Mouse (Mus musculus) heart, embryonic 14.5 days (tissue): ENCODE measurements around the gene Rcbtb2. TPM values are rescaled to one million over a fixed set of nuclear protein-coding genes. Genes with fewer than 3 reads are reported as not detected.

Experiments
- ATAC-seq: fragments of 200-750 bp; cut with Nextera tagmentation; 2 replicates; pipeline ENCODE4 v1.8.0; 2017; ENCODE audit warnings: low read depth, moderate TSS enrichment; ENCODE audit not compliant: insufficient number of reproducible peaks, insufficient read depth, low FRiP score
- H3K27ac ChIP-seq, 2 experiments: fragments of 200-500 bp in 1 of 2; fragments of 300-500 bp in 1 of 2; sonication (generic) in 1 of 2; replicated peaks in 1 of 2; 2 replicates each; pipeline ENCODE4 v1.5.1; 2012 to 2014; ENCODE audit warnings: low read depth in 2 of 2, low read length in 2 of 2, control low read depth in 1 of 2, mild to moderate bottlenecking in 1 of 2, mixed read lengths in 1 of 2; ENCODE audit not compliant: control insufficient read depth in 1 of 2, insufficient read depth in 1 of 2
- H3K27me3 ChIP-seq: fragments of 300-500 bp; sonication (generic); 2 replicates; pipeline ENCODE4 v1.6.1; 2014; ENCODE audit warnings: mild to moderate bottlenecking, low read length, control low read depth; ENCODE audit not compliant: control insufficient read depth, insufficient read depth
- H3K36me3 ChIP-seq: fragments of 300-500 bp; sonication (generic); 2 replicates; pipeline ENCODE4 v1.6.1; 2014; ENCODE audit warnings: mild to moderate bottlenecking, control low read depth, low read length, mixed read lengths; ENCODE audit not compliant: control insufficient read depth, insufficient read depth
- H3K4me1 ChIP-seq, 2 experiments: fragments of 200-500 bp in 1 of 2; fragments of 300-500 bp in 1 of 2; sonication (generic) in 1 of 2; 2 replicates each; pipeline ENCODE4 v1.6.1; 2012 to 2014; ENCODE audit warnings: low read length in 2 of 2, control low read depth in 1 of 2, mixed read lengths in 1 of 2; ENCODE audit not compliant: control insufficient read depth in 2 of 2, insufficient read depth in 2 of 2
- H3K4me2 ChIP-seq: fragments of 300-500 bp; sonication (generic); 2 replicates; pipeline ENCODE4 v1.6.1; 2014; ENCODE audit warnings: mild to moderate bottlenecking, low read length
- H3K4me3 ChIP-seq, 2 experiments: fragments of 200-500 bp in 1 of 2; fragments of 300-500 bp in 1 of 2; sonication (generic) in 1 of 2; 2 replicates each; pipeline ENCODE4 v1.5.1; 2012 to 2014; ENCODE audit warnings: low read length in 2 of 2, mild to moderate bottlenecking in 2 of 2, control low read depth in 1 of 2, low read depth in 1 of 2, moderate library complexity in 1 of 2; ENCODE audit not compliant: control insufficient read depth in 1 of 2, insufficient read depth in 1 of 2
- H3K9ac ChIP-seq: fragments of 300-500 bp; sonication (generic); 2 replicates; pipeline ENCODE4 v1.6.1; 2014; ENCODE audit warnings: mild to moderate bottlenecking, low read length
- H3K9me3 ChIP-seq: fragments of 300-500 bp; sonication (generic); 2 replicates; pipeline ENCODE4 v1.6.1; 2016; ENCODE audit warnings: low read length, control low read depth; ENCODE audit not compliant: control insufficient read depth
- WGBS: fragments of 180-500 bp; shearing (Covaris S2); extraction: QIAGEN DNeasy Blood & Tissue Kit; methylation state at CpG from one replicate; pipeline ENCODE4 v1.1.7; 2014; 5-methylcytosine and 5-hydroxymethylcytosine counted together
- polyA plus RNA-seq: library from polyadenylated mRNA; unstranded; fragments of >200 nt; fragmentation: Nextera tagmentation; extraction: Ambion mirVana; gene quantifications from 2 replicates; pipeline ENCODE4 v1.2.1, GENCODE M21; 2014

Gene Rcbtb2
- polyA plus RNA-seq, 1 experiment from 2014 or later: 70.8 TPM

DNA sequence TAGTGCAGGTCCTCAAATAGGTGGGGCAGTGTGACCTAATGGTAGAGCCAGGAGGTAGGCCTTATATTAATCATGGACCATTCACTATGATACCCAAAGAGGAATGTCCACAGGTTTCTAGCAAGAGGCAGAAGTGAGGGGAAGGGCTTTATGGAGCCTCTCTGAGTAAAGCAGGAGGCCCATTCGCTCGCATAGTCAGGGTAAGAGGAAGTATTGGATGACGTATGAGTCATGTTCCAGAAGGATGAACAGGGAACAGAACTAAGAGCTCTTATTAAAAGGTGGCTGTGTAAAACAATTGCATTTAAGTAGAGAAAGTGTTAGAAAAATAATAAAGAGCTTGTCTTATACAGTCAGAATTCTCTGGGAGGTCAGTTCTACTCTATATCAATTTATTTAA is 57.8 kb downstream of the Rcbtb2 start:
- H3K4me1 ChIP-seq: peaks cover 2 to 21% of the 10 kb centered on the region in 2 experiments; a peak in 3 of 4 replicates
- no peak overlapping the region for H3K9ac ChIP-seq
- H3K27ac ChIP-seq: no peak overlapping the region; a peak in 1 of 4 replicates
- no peak overlapping the region for H3K4me3 ChIP-seq
- H3K4me2 ChIP-seq: no peak overlapping the region
- no peak for ATAC-seq
- 49% methylated on average over 3 of the region's 3 CpGs for WGBS
- no peaks in the 10 kb centered on the region for H3K27me3 ChIP-seq
- no peaks in the 10 kb centered on the region for H3K9me3 ChIP-seq
- H3K36me3 ChIP-seq: peaks cover 70% of the 10 kb centered on the region

- no peaks in the 10 kb centered on the region for H3K9me3 ChIP-seq
- H3K4me2 ChIP-seq: no peak overlapping the region
- H3K4me3 ChIP-seq: no peak overlapping the region
- H3K4me1 ChIP-seq: peaks cover 2 to 21% of the 10 kb centered on the region in 2 experiments; a peak in 3 of 4 replicates
- no peak overlapping the region for H3K9ac ChIP-seq
- peaks cover 67% of the 10 kb centered on the region for H3K36me3 ChIP-seq
- no peaks in the 10 kb centered on the region for H3K27me3 ChIP-seq
- 0 out of 4 replicates have a peak overlapping the region, but pooled peaks of 1 of the 2 experiments have one; percentile 19 for H3K27ac ChIP-seq
- 21% methylated on average over 2 of the region's 2 CpGs for WGBS
- ATAC-seq: peak; percentile 60; the same call in 1 of the 2 replicates
Measured at GRCm38 (mm10) chr14:73181144-73181543, 58.3 kb downstream of the Rcbtb2 start.

DNA sequence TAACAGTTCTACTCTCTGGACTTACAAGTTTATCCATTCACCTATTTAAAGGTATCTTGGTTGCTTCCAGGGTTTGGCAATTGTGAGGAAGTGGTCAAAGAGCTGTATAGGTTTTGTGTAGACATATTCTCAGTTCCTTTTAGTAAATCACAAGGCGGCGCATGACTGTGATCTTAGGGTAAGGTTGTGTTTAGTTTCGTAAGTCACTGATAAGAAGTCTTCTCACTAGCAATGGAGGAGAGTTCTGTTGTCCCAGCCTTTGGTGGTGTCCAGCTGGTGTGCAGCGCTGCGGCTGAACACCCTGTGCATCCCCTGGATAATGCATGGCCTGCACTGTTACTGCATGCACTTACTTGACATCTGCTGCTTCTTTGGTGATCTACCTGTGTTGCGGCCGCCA is 64.0 kb downstream of the Rcbtb2 start:
- Histone ChIP-seq H3K4me3 (no peak overlapping the region), H3K27ac (no peak overlapping the region), H3K4me1 (peaks cover 0 to under 1% of the 10 kb centered on the region in 2 experiments; a peak in 1 of 4 replicates), H3K36me3 (peaks cover 38% of the 10 kb centered on the region), H3K9me3 (no peaks in the 10 kb centered on the region), H3K4me2 (no peak overlapping the region), H3K27me3 (no peaks in the 10 kb centered on the region), H3K9ac (no peak overlapping the region)
- ATAC-seq: no peak; the same call in 1 of the 2 replicates
- 91% methylated on average over 7 of the region's 7 CpGs for WGBS

- WGBS: 67% methylated on average over 5 of the region's 5 CpGs
Measured at GRCm38 (mm10) chr14:73199058-73199457, 76.2 kb downstream of the Rcbtb2 start.

DNA sequence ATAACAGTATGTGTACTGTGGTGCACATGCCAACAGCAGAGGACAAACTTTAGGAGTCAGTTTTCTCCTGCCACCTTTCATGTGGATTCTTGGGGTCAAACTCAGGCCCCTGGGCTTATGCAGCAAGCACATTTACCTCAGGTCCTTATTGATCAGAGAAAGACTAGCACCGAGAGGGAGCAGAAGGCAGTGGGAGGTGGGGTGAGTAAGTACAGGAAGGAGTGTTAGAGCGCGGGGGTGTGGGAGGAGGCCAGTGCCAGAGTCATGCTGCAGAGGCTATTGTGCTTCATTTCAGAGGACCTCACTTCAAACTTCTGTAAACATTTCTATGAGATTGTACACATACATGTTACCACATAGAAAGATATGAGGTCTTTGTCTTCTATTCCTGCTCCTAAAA is 78.6 kb downstream of the Rcbtb2 start:
- no peak for ATAC-seq
- 42% methylated on average over 3 of the region's 3 CpGs for WGBS
- Histone ChIP-seq H3K4me1 (peaks cover 2 to 5% of the 10 kb centered on the region in 2 experiments; a peak in 1 of 4 replicates), H3K27ac (no peak overlapping the region; a peak in 1 of 4 replicates), H3K4me3 (no peak overlapping the region), H3K9ac (no peak overlapping the region), H3K36me3 (peaks cover 18% of the 10 kb centered on the region), H3K4me2 (no peak overlapping the region), H3K9me3 (no peaks in the 10 kb centered on the region), H3K27me3 (no peaks in the 10 kb centered on the region)

More at GRCm38 (mm10) chr14:73199058-73199457, 76.2 kb downstream of the Rcbtb2 start:
- no peak for ATAC-seq
- Histone ChIP-seq H3K9ac (no peak overlapping the region), H3K9me3 (no peaks in the 10 kb centered on the region), H3K4me3 (no peak overlapping the region), H3K27ac (no peak overlapping the region), H3K4me1 (peaks cover 2% of the 10 kb centered on the region in 2 experiments; a peak in 1 of 4 replicates), H3K27me3 (no peaks in the 10 kb centered on the region), H3K4me2 (no peak overlapping the region), H3K36me3 (peaks cover 20% of the 10 kb centered on the region)

GRCm38 (mm10) chr14:73204016-73204415 is 81.2 kb downstream of the Rcbtb2 start:
- Histone ChIP-seq H3K27me3 (no peaks in the 10 kb centered on the region), H3K9me3 (no peaks in the 10 kb centered on the region), H3K4me1 (peaks cover 2 to 5% of the 10 kb centered on the region in 2 experiments; a peak in 1 of 4 replicates), H3K9ac (no peak overlapping the region), H3K27ac (no peak overlapping the region), H3K36me3 (peaks cover 4% of the 10 kb centered on the region; the same call in 1 of the 2 replicates), H3K4me3 (no peak overlapping the region), H3K4me2 (no peak overlapping the region)
- WGBS: 33% methylated on average over 3 of the region's 3 CpGs
- no peak for ATAC-seq

DNA sequence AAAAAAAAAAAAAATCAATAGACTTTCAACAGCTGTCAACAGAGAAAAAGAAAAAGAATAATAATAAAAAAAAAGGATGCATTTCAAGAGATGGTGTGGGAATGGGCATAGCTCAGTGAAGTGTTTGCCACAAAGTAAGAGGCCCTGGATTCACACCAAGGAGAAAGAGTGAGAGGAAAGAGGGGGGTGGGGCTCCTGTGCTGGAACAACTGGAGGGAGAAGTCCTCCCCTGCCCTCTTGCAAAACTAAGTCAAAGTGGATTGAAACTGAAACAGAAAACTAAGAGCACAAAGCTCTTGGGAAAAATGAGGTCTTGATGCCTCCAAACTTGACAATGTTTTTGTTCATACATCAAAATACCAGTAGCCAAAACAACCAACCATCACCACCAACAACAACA is 86.4 kb downstream of the Rcbtb2 start:
- Histone ChIP-seq H3K27me3 (no peaks in the 10 kb centered on the region), H3K27ac (no peak overlapping the region), H3K36me3 (no peaks in the 10 kb centered on the region), H3K4me2 (no peak overlapping the region), H3K9me3 (no peaks in the 10 kb centered on the region), H3K4me3 (no peak overlapping the region), H3K4me1 (peaks cover 0 to under 1% of the 10 kb centered on the region in 2 experiments; a peak in 1 of 4 replicates), H3K9ac (no peak overlapping the region)
- ATAC-seq: no peak

GRCm38 (mm10) chr14:73210196-73210595 is 87.4 kb downstream of the Rcbtb2 start:
- H3K27ac ChIP-seq: no peak overlapping the region
- H3K4me2 ChIP-seq: no peak overlapping the region
- H3K9ac ChIP-seq: no peak overlapping the region
- no peaks in the 10 kb centered on the region for H3K27me3 ChIP-seq
- no peaks in the 10 kb centered on the region for H3K4me1 ChIP-seq
- H3K9me3 ChIP-seq: no peaks in the 10 kb centered on the region
- no peak for ATAC-seq
- no peak overlapping the region for H3K4me3 ChIP-seq
- 95% methylated on average over 8 of the region's 8 CpGs for WGBS
- H3K36me3 ChIP-seq: no peaks in the 10 kb centered on the region
